Mouse (Mus musculus): ENCODE measurements around the gene Pxmp2.

DNA sequence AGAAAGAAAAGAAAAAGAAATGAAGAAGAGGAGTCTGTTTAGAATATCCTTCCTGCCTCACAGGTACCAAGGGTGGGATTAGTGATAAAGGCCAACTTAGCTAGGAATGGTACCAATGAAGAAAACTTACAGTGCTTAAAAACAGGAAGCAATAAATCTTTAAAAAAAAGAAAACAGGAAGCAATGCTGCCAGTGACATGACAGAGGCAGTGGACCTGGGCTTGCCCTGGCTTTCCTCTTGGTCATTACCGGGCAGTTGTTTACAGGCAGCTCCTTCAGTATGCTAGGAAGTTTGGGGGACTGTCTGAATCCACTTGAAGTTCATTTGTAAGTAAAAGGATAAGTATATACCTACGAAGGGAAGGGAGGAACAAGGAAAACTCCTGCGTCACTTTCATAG lies 44.5 kb upstream of the Pxmp2 start:
- no peak for TF ChIP-seq CTCF (IDR thresholded peaks at IDR 0.05; ENCODE audit: borderline replicate concordance, insufficient read depth, low read length)
- no peak for TF ChIP-seq POLR2A (IDR thresholded peaks at IDR 0.05; ENCODE audit: low read depth, low read length)

Measured in embryonic fibroblast, embryonic 13.5 days (primary cell).